Mouse (Mus musculus) hindbrain, embryonic 16.5 days (tissue): ENCODE measurements around the gene Sppl3. TPM values are rescaled to one million over a fixed set of nuclear protein-coding genes. Genes with fewer than 3 reads are reported as not detected.

ENCODE experiments used
- ATAC-seq: fragments of 200-750 bp; cut with Nextera tagmentation; 2 replicates; pipeline ENCODE4 v1.8.0; 2017; ENCODE audit warnings: moderate TSS enrichment, moderate library complexity
- H3K27ac ChIP-seq: fragments of 300-500 bp; sonication (generic); 2 replicates; pipeline ENCODE4 v1.5.1; 2014; ENCODE audit warnings: low read depth, mild to moderate bottlenecking, control low read depth, low read length, moderate library complexity
- H3K27me3 ChIP-seq: fragments of 300-500 bp; sonication (generic); replicated peaks from 2 replicates; pipeline ENCODE4 v1.6.1; 2014; ENCODE audit warnings: low read length; ENCODE audit not compliant: control insufficient read depth, insufficient read depth
- H3K36me3 ChIP-seq: fragments of 300-500 bp; sonication (generic); 2 replicates; pipeline ENCODE4 v1.6.1; 2014; ENCODE audit warnings: mild to moderate bottlenecking, low read length, moderate library complexity, mixed read lengths; ENCODE audit not compliant: control insufficient read depth, insufficient read depth
- H3K4me1 ChIP-seq: fragments of 300-500 bp; sonication (generic); 2 replicates; pipeline ENCODE4 v1.6.1; 2014; ENCODE audit warnings: low read depth, low read length; ENCODE audit not compliant: control insufficient read depth, insufficient read depth
- H3K4me2 ChIP-seq: fragments of 300-500 bp; sonication (generic); 2 replicates; pipeline ENCODE4 v1.6.1; 2014; ENCODE audit warnings: mild to moderate bottlenecking, low read length, control low read depth, moderate library complexity
- H3K4me3 ChIP-seq: fragments of 300-500 bp; sonication (generic); 2 replicates; pipeline ENCODE4 v1.5.1; 2014; ENCODE audit warnings: mild to moderate bottlenecking, low read length, control low read depth, moderate library complexity
- H3K9ac ChIP-seq: fragments of 300-500 bp; sonication (generic); 2 replicates; pipeline ENCODE4 v1.6.1; 2014; ENCODE audit warnings: low read depth, mild to moderate bottlenecking, control low read depth, low read length, moderate library complexity
- H3K9me3 ChIP-seq: fragments of 300-500 bp; sonication (generic); 2 replicates; pipeline ENCODE4 v1.6.1; 2014; ENCODE audit warnings: mild to moderate bottlenecking, low read length, moderate library complexity; ENCODE audit not compliant: control insufficient read depth
- WGBS: fragments of 180-500 bp; shearing (Covaris S2); extraction: QIAGEN DNeasy Blood & Tissue Kit; methylation state at CpG from one replicate; pipeline ENCODE4 v1.1.7; 2014; 5-methylcytosine and 5-hydroxymethylcytosine counted together
- polyA plus RNA-seq: library from polyadenylated mRNA; unstranded; fragments of >200 nt; fragmentation: Nextera tagmentation; extraction: Ambion mirVana; gene quantifications from 2 replicates; pipeline ENCODE4 v1.2.1, GENCODE M21; 2015

Gene Sppl3
- polyA plus RNA-seq, 1 experiment from 2014 or later: 17.3 TPM

- no peak overlapping the region for H3K9ac ChIP-seq
- 0 out of 2 replicates have a peak, but pooled peaks cover 3% of the 10 kb centered on the region for H3K9me3 ChIP-seq
- H3K4me2 ChIP-seq: no peak overlapping the region
- no peaks in the 10 kb centered on the region for H3K36me3 ChIP-seq
- H3K27me3 ChIP-seq: no peaks in the 10 kb centered on the region
- H3K27ac ChIP-seq: no peak overlapping the region
- no peak for ATAC-seq
- H3K4me1 ChIP-seq: no peaks in the 10 kb centered on the region; the same call in 1 of the 2 replicates
- no peak overlapping the region for H3K4me3 ChIP-seq
Observed at GRCm38 (mm10) chr5:114985074-114985473, 25.9 kb upstream of the Sppl3 start.

- no peak for ATAC-seq
- Histone ChIP-seq H3K36me3 (no peaks in the 10 kb centered on the region), H3K4me2 (no peak overlapping the region), H3K9me3 (no peaks in the 10 kb centered on the region), H3K27ac (no peak overlapping the region), H3K4me1 (no peaks in the 10 kb centered on the region), H3K9ac (no peak overlapping the region), H3K27me3 (no peaks in the 10 kb centered on the region), H3K4me3 (no peak overlapping the region)
- WGBS: 81% methylated on average over 16 of the region's 16 CpGs
Observed at GRCm38 (mm10) chr5:114996447-114996846, 14.5 kb upstream of the Sppl3 start.

- H3K9ac ChIP-seq: no peak overlapping the region
- WGBS: 76% methylated on average over 6 of the region's 6 CpGs
Observed at GRCm38 (mm10) chr5:114997327-114997726, 13.6 kb upstream of the Sppl3 start.

GRCm38 (mm10) chr5:115000503-115000902 is 10.4 kb upstream of the Sppl3 start:
- 86% methylated on average over 2 of the region's 2 CpGs for WGBS
- no peaks in the 10 kb centered on the region for H3K9me3 ChIP-seq

More at GRCm38 (mm10) chr5:114997327-114997726, 13.6 kb upstream of the Sppl3 start:
- H3K36me3 ChIP-seq: no peaks in the 10 kb centered on the region
- H3K27me3 ChIP-seq: no peaks in the 10 kb centered on the region
- H3K4me1 ChIP-seq: no peaks in the 10 kb centered on the region
- H3K4me3 ChIP-seq: no peak overlapping the region
- no peak overlapping the region for H3K4me2 ChIP-seq
- no peaks in the 10 kb centered on the region for H3K9me3 ChIP-seq
- ATAC-seq: no peak
- no peak overlapping the region for H3K27ac ChIP-seq

GRCm38 (mm10) chr5:115001464-115001863 is 9.5 kb upstream of the Sppl3 start:
- Histone ChIP-seq H3K9ac (no peak overlapping the region), H3K4me2 (no peak overlapping the region), H3K36me3 (no peaks in the 10 kb centered on the region), H3K9me3 (no peaks in the 10 kb centered on the region), H3K4me3 (no peak overlapping the region), H3K27me3 (no peaks in the 10 kb centered on the region), H3K4me1 (no peaks in the 10 kb centered on the region), H3K27ac (no peak overlapping the region)
- 78% methylated on average over 8 of the region's 8 CpGs for WGBS
- ATAC-seq: no peak

More at GRCm38 (mm10) chr5:115000503-115000902, 10.4 kb upstream of the Sppl3 start:
- Histone ChIP-seq H3K4me3 (no peak overlapping the region), H3K27me3 (no peaks in the 10 kb centered on the region), H3K4me2 (no peak overlapping the region), H3K4me1 (no peaks in the 10 kb centered on the region), H3K9ac (no peak overlapping the region), H3K36me3 (no peaks in the 10 kb centered on the region), H3K27ac (no peak overlapping the region)
- ATAC-seq: no peak

GRCm38 (mm10) chr5:115002781-115003180 is 8.2 kb upstream of the Sppl3 start:
- Histone ChIP-seq H3K9ac (no peak overlapping the region), H3K4me1 (no peaks in the 10 kb centered on the region), H3K9me3 (no peaks in the 10 kb centered on the region), H3K4me2 (no peak overlapping the region), H3K36me3 (no peaks in the 10 kb centered on the region), H3K27me3 (no peaks in the 10 kb centered on the region), H3K27ac (no peak overlapping the region), H3K4me3 (no peak overlapping the region)
- no peak for ATAC-seq
- WGBS: 82% methylated on average over 6 of the region's 6 CpGs

- 81% methylated on average over 13 of the region's 13 CpGs for WGBS
Observed at GRCm38 (mm10) chr5:115003224-115003873, 7.6 kb upstream of the Sppl3 start.

GRCm38 (mm10) chr5:115007768-115008167 is 3.2 kb upstream of the Sppl3 start:
- WGBS: 99% methylated on average over 5 of the region's 5 CpGs
- no peak for ATAC-seq

More at GRCm38 (mm10) chr5:115003224-115003873, 7.6 kb upstream of the Sppl3 start:
- no peak overlapping the region for H3K4me2 ChIP-seq
- no peak overlapping the region for H3K9ac ChIP-seq
- H3K9me3 ChIP-seq: no peaks in the 10 kb centered on the region
- H3K27ac ChIP-seq: no peak overlapping the region
- H3K4me1 ChIP-seq: no peaks in the 10 kb centered on the region
- ATAC-seq: no peak
- no peaks in the 10 kb centered on the region for H3K27me3 ChIP-seq
- H3K36me3 ChIP-seq: no peaks in the 10 kb centered on the region
- no peak overlapping the region for H3K4me3 ChIP-seq

GRCm38 (mm10) chr5:115008307-115008706 is 2.6 kb upstream of the Sppl3 start:
- no peak overlapping the region for H3K4me3 ChIP-seq
- 88% methylated on average over 7 of the region's 7 CpGs for whole genome bisulfite sequencing
- H3K9me3 ChIP-seq: no peaks in the 10 kb centered on the region

More at GRCm38 (mm10) chr5:115007768-115008167, 3.2 kb upstream of the Sppl3 start:
- Histone ChIP-seq H3K4me2 (no peak overlapping the region), H3K4me3 (no peak overlapping the region), H3K9ac (no peak overlapping the region), H3K4me1 (peaks cover 12% of the 10 kb centered on the region), H3K9me3 (no peaks in the 10 kb centered on the region), H3K36me3 (no peaks in the 10 kb centered on the region), H3K27me3 (no peaks in the 10 kb centered on the region), H3K27ac (no peak overlapping the region)

More at GRCm38 (mm10) chr5:115008307-115008706, 2.6 kb upstream of the Sppl3 start:
- ATAC-seq: no peak
- no peak overlapping the region for H3K27ac ChIP-seq
- H3K4me2 ChIP-seq: no peak overlapping the region
- peaks cover 17% of the 10 kb centered on the region for H3K4me1 ChIP-seq
- no peaks in the 10 kb centered on the region for H3K36me3 ChIP-seq
- H3K27me3 ChIP-seq: no peaks in the 10 kb centered on the region
- no peak overlapping the region for H3K9ac ChIP-seq
